Mouse (Mus musculus): Measurements from ENCODE around the gene Kcna1.

The Kcna1 gene

DNA sequence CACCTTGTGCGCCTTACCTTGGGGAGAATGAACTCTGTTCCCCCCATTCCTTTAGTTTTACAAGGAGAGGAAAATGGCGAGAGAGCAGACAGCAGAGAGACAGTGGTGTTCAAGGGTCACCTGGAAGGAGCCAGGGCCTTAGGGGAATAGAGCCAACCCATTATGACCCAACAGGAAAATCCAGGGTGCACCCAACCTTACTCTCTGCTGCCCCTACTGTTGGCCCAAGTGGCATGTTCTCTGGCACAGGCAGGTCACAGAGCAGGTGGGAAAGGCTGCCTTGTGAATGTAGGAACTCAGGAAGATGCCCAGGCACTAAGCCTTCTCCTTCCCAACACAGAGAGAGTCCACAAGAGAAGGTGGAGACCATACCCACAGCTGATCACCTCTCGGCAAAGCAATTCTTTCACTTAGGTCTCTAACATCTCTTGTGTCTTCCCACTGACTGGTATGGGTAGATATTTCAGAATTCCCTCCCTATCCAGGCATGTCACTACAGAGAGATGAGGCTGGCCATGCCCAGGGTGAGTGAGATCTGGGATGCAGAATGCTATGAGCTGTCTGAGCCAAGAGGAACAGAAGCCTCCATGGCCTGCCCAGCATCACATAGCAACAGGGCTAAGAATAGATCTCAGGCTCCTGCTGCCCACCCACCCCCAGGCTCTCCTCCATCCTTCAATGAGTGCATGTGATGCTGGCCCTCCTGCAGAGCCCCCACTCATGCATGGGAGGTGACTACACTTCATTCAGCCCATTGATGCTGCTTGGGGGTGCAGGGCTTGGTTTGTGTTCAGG, 46.8 kb downstream of the Kcna1 start:
- DNase-seq (ENCODE audit: low spot score in 2 of 2), result no peak

DNA sequence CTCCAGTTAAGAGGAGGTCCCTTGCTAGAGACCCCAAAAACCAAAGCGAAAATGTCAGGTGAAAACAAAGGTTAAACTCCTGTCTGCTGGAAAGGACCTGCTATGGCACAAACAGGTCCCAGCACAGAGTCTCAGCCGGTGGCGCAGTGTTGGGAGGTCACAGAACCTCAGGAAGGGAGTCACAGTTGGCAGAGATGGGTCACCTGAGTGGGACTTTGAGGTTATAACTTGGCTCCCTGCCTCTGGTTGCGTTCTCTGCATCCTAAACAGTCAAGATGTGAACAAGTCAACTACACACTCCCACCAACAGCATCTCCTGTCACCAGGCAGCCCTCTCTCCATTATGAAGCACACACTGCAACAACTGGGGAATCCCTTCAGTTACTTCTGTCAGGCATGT, 48.4 kb downstream of the Kcna1 start:
- DNase-seq (ENCODE audit: low spot score in 2 of 2), result no peak

DNA sequence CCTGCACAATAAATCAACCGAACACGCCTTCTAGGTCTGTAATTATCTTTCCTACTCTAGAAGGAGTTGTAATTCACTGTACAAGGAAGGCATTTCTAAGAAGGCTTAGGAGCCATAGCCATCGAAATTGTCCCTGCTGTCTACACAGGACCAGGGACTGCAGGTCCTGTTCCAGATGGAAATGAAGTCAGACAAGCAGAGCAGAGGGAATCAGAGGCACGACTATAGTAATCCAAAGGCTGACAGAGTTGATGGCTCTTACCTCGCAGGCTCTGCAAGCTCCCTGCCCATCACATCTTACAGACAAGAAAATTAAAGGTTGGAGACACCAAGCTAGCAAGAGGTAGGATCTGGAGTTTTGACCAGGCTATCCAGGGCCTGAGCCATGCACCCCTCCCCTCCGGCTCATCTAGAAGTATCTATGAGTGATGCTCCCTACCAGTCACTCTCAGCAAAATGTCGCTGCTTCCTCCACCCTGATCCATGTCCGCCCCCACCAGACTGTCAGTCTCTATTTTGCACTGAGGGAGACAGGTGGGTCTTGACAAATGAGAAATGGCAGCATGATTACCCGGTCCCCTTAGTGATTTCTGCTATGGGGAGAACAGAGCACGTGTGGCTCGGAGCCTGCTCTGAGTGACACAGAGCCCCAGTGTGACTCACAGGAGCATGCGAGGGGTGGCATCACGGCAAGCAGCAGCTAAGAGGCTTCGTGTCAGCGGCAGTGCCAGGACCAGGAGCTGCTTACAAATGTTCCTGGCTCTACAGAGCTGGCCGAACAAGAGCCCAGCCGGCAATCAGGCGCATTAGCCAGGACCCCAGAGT, 50.2 kb downstream of the Kcna1 start:
- no peak for DNase-seq (ENCODE audit: low spot score in 2 of 2)

DNA sequence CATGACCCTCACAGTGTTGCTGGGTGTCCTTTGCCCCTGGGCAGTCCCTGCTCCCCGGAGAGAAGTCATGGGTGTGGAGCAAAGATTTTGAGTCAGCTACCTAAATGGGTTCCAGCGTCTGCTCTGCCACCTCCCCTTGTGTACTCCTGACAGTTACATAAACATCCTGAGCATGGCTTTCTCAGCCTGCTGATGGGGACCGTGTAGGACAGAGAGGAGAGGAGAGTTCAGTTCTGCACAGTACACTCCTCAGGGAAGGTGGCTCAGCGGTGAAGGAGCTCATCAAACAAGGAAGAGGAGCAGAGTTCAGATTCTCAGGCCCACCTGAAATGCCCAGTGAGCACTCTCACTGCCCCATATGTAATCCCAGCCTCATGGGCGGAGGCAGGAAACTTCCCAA, 51.1 kb downstream of the Kcna1 start:
- DNase-seq (ENCODE audit: low spot score in 2 of 2), result no peak

DNA sequence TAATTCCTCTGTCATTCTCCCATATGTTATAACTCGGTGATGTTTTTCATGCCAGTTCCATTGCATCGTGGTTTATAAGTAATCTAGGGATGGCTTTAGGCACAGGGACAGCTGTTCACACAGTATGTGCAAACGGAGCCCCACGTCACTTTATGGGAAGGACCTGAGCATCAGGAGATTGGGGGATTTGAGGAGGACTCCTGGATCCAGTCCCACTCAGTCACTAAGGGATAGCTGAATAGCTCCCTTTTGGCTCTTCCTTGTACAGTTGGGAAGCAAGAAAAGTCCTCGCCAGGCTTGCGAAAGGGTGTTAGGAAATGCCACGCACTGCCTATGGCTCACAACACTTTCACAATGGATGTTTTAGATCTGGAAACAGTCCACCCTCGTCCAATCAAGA, 51.8 kb downstream of the Kcna1 start:
- no peak for DNase-seq (ENCODE audit: low spot score in 2 of 2)

DNA sequence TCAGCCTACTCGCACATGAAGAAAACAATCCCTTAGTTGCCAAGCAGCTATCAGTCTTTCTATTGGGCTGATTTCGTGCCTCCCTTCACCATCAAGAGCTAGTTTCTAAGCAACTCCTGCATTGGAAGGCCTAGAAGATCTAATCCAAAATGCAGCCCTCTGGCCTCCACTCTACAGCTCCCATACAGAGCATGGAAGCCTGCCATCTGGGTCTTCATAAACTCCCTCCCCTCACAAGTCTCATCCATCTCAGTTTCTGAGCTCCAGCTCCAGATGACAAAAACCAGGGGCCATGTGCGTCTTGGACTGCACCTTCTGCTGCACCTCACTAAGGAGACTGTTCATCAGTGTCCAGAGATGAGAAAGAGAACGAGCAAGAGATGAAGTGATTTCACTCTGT, 52.8 kb downstream of the Kcna1 start:
- no peak for DNase-seq (ENCODE audit: low spot score in 2 of 2)

Data from frontal cortex, postnatal 36 days (tissue).